Mouse (Mus musculus) CH12.LX (cell line): ENCODE data around the gene Ppp1cb. TPM values are rescaled to one million over a fixed set of nuclear protein-coding genes. Genes with fewer than 3 reads are reported as not detected.

ENCODE experiments used
- DNase-seq: peaks from one replicate; pipeline ENCODE4 v3.0.0-alpha.2; 2013; ENCODE audit errors: extremely low read depth
- H3K27ac ChIP-seq: 2 replicates; pipeline ENCODE4 v1.5.1; 2012; ENCODE audit warnings: low read depth, mild to moderate bottlenecking, control low read depth, moderate library complexity; ENCODE audit not compliant: insufficient read depth
- H3K27me3 ChIP-seq: replicated peaks from 2 replicates; pipeline ENCODE3; 2012; ENCODE audit warnings: inconsistent platforms
- H3K36me3 ChIP-seq, 2 experiments: replicated peaks in 1 of 2; 2 replicates each; pipeline versions ENCODE3 to v1.6.1; 2012; ENCODE audit warnings: inconsistent platforms in 1 of 2, low read length in 1 of 2, mild to moderate bottlenecking in 1 of 2, mixed read lengths in 1 of 2, moderate library complexity in 1 of 2; ENCODE audit not compliant: control insufficient read depth in 1 of 2, insufficient read depth in 1 of 2
- H3K4me1 ChIP-seq, 2 experiments: 2 replicates each; pipeline ENCODE4 v1.6.1; 2012; ENCODE audit warnings: inconsistent platforms in 1 of 2, moderate library complexity in 1 of 2; ENCODE audit not compliant: insufficient read depth in 2 of 2, control insufficient read depth in 1 of 2
- H3K4me2 ChIP-seq: 2 replicates; pipeline ENCODE4 v1.6.1; 2012; ENCODE audit warnings: low read depth, mild to moderate bottlenecking, control low read depth; ENCODE audit not compliant: poor library complexity, insufficient read depth, severe bottlenecking
- H3K4me3 ChIP-seq, 3 experiments: fragments of 150-350 bp in 1 of 3; sonication (generic) in 1 of 3; replicated peaks in 1 of 3; 2 replicates each; pipeline versions ENCODE3 to v1.5.1; 2011 to 2012; ENCODE audit warnings: low read depth in 2 of 3, low read length in 2 of 3, mild to moderate bottlenecking in 2 of 3, moderate library complexity in 2 of 3, control low read depth in 1 of 3, improper control_type of control experiment in 1 of 3, inconsistent platforms in 1 of 3, mixed read lengths in 1 of 3; ENCODE audit not compliant: poor library complexity in 1 of 3
- H3K79me2 ChIP-seq: replicated peaks from 2 replicates; pipeline ENCODE4 v1.6.1; 2012; ENCODE audit warnings: mild to moderate bottlenecking, moderate library complexity; ENCODE audit not compliant: control insufficient read depth, poor library complexity, insufficient read depth, severe bottlenecking; ENCODE audit errors: extremely low read depth
- H3K9ac ChIP-seq: 2 replicates; pipeline ENCODE4 v1.6.1; 2012; ENCODE audit warnings: low read depth, mild to moderate bottlenecking, control low read depth, moderate library complexity; ENCODE audit not compliant: insufficient read depth
- H3K9me3 ChIP-seq: replicated peaks from 2 replicates; pipeline ENCODE3; 2012; ENCODE audit warnings: low read length, inconsistent platforms, mixed read lengths
- CHD1 ChIP-seq: IDR thresholded peaks from 2 replicates; pipeline ENCODE4 v1.6.1; 2012; ENCODE audit warnings: low read depth, low read length, improper control_type of control experiment, inconsistent platforms
- CHD2 ChIP-seq: IDR thresholded peaks from 2 replicates; pipeline ENCODE4 v1.6.1; 2011; ENCODE audit warnings: low read length, improper control_type of control experiment
- CTCF ChIP-seq, 2 experiments: IDR thresholded peaks in 1 of 2; conservative IDR thresholded peaks in 1 of 2; 2 replicates each; pipeline ENCODE4 v1.5.1; 2011 to 2012; ENCODE audit warnings: low read depth in 2 of 2, low read length in 2 of 2, improper control_type of control experiment in 1 of 2, inconsistent platforms in 1 of 2, mild to moderate bottlenecking in 1 of 2, moderate library complexity in 1 of 2
- E2F4 ChIP-seq: IDR thresholded peaks from 2 replicates; pipeline ENCODE4 v1.6.1; 2011; ENCODE audit warnings: low read depth, low read length, improper control_type of control experiment; ENCODE audit not compliant: insufficient replicate concordance
- ELF1 ChIP-seq: IDR thresholded peaks from 2 replicates; pipeline ENCODE4 v1.6.1; 2014; ENCODE audit warnings: low read depth, mild to moderate bottlenecking, inconsistent platforms, low read length, improper control_type of control experiment
- EP300 ChIP-seq: IDR thresholded peaks from 2 replicates; pipeline ENCODE4 v1.6.1; 2011; ENCODE audit warnings: low read length, improper control_type of control experiment
- GABPA ChIP-seq: IDR thresholded peaks from 2 replicates; pipeline ENCODE4 v1.6.1; 2012; ENCODE audit warnings: low read depth, low read length, improper control_type of control experiment, inconsistent platforms; ENCODE audit not compliant: insufficient replicate concordance
- JUND ChIP-seq: conservative IDR thresholded peaks from 2 replicates; pipeline ENCODE4 v1.6.1; 2011; ENCODE audit warnings: low read depth, low read length, improper control_type of control experiment
- MAFK ChIP-seq: IDR thresholded peaks from 2 replicates; pipeline ENCODE4 v1.6.1; 2011; ENCODE audit warnings: low read length, improper control_type of control experiment; ENCODE audit not compliant: insufficient replicate concordance
- MAZ ChIP-seq: IDR thresholded peaks from 2 replicates; pipeline ENCODE4 v1.6.1; 2012; ENCODE audit warnings: low read depth, mild to moderate bottlenecking, inconsistent platforms, low read length, improper control_type of control experiment, moderate library complexity
- MEF2A ChIP-seq: IDR thresholded peaks from 2 replicates; pipeline ENCODE4 v1.6.1; 2014; ENCODE audit warnings: low read depth, mild to moderate bottlenecking, inconsistent platforms, low read length, improper control_type of control experiment, borderline replicate concordance
- MXI1 ChIP-seq: IDR thresholded peaks from 2 replicates; pipeline ENCODE4 v1.6.1; 2011; ENCODE audit warnings: mild to moderate bottlenecking, low read depth, low read length, improper control_type of control experiment
- NELFE ChIP-seq: IDR thresholded peaks from 2 replicates; pipeline ENCODE4 v1.6.1; 2011; ENCODE audit warnings: low read depth, low read length, improper control_type of control experiment
- PAX5 ChIP-seq: IDR thresholded peaks from 2 replicates; pipeline ENCODE4 v1.6.1; 2012; ENCODE audit warnings: low read length, inconsistent platforms, mixed read lengths
- POLR2AphosphoS2 ChIP-seq: IDR thresholded peaks from 2 replicates; pipeline ENCODE4 v1.6.1; 2011; ENCODE audit warnings: low read depth, low read length, improper control_type of control experiment
- RAD21 ChIP-seq: IDR thresholded peaks from 2 replicates; pipeline ENCODE4 v1.6.1; 2011; ENCODE audit warnings: low read depth, mild to moderate bottlenecking, low read length, improper control_type of control experiment, moderate library complexity
- SIN3A ChIP-seq: IDR thresholded peaks from 2 replicates; pipeline ENCODE4 v1.6.1; 2012; ENCODE audit warnings: low read length, improper control_type of control experiment, inconsistent platforms
- SMC3 ChIP-seq: IDR thresholded peaks from 2 replicates; pipeline ENCODE4 v1.6.1; 2011; ENCODE audit warnings: low read depth, low read length, improper control_type of control experiment
- TCF12 ChIP-seq: IDR thresholded peaks from 2 replicates; pipeline ENCODE4 v1.6.1; 2014; ENCODE audit warnings: low read depth, mild to moderate bottlenecking, inconsistent platforms, low read length, improper control_type of control experiment
- USF2 ChIP-seq: conservative IDR thresholded peaks from 2 replicates; pipeline ENCODE4 v1.6.1; 2011; ENCODE audit warnings: low read depth, low read length, improper control_type of control experiment
- ZC3H11A ChIP-seq: IDR thresholded peaks from 2 replicates; pipeline ENCODE4 v1.6.1; 2012; ENCODE audit warnings: low read depth, mild to moderate bottlenecking, inconsistent platforms, low read length, improper control_type of control experiment
- ZNF384 ChIP-seq: IDR thresholded peaks from 2 replicates; pipeline ENCODE4 v1.6.1; 2012; ENCODE audit warnings: low read depth, low read length, improper control_type of control experiment, inconsistent platforms
- dilution Hi-C: fragments of 300-500 bp; cut with MboI; formaldehyde crosslinking; loops from 2 replicates; pipeline ENCODE4 v1.14.3; 2020; ENCODE audit warnings: low sequenced_read_pairs; ENCODE audit not compliant: extremely low pct_unique_long_range_greater_than_20kb, extremely low pct_ligation_motif_present
- in situ Hi-C: fragments of 300-500 bp; cut with MboI; formaldehyde crosslinking; loops from 3 replicates; pipeline ENCODE4 v1.14.3; 2019; ENCODE audit warnings: low sequenced_read_pairs, low pct_ligation_motif_present, low pct_unique_long_range_greater_than_20kb, mixed read lengths
- polyA plus RNA-seq: library from polyadenylated mRNA; unstranded; fragments of >175 nt; gene quantifications from 2 replicates; pipeline ENCODE4 v1.2.1, GENCODE M21; 2012; ENCODE audit warnings: low read depth; ENCODE audit not compliant: insufficient read length
- total RNA-seq, 2 experiments: library from RNA; depleted of rRNA; stranded (reverse); fragments of 300-350 nt in 1 of 2; fragments of >200 nt in 1 of 2; gene quantifications; 2 replicates each; pipeline ENCODE4 v1.2.3; 2012 to 2014

Gene Ppp1cb
- total and polyA plus RNA-seq, 3 experiments, result 45.3 to 194 (median 116) TPM

GRCm38 (mm10) chr5:32520381-32520780 is 61.7 kb downstream of the Ppp1cb start:
- H3K9me3 ChIP-seq, result no peaks in the 10 kb centered on the region
- no peak overlapping the region for H3K27ac ChIP-seq
- H3K79me2 ChIP-seq, result no peaks in the 10 kb centered on the region
- in situ Hi-C loops (no loop called here), dilution Hi-C loops (no loop called here)
- no peaks in the 10 kb centered on the region for H3K4me1 ChIP-seq
- H3K36me3 ChIP-seq, result no peaks in the 10 kb centered on the region
- H3K4me3 ChIP-seq, result no peak overlapping the region
- no peak overlapping the region for H3K4me2 ChIP-seq
- DNase-seq, result peak; percentile 23
- peak; percentile 68 for TF ChIP-seq ZC3H11A
- TF ChIP-seq CTCF (conservative IDR thresholded peaks at IDR 0.05 in 1 of 2, IDR thresholded peaks at IDR 0.05 in 1 of 2; ENCODE audit: low read depth in 2 of 2, low read length in 2 of 2), result peak; percentile 38 to 87
- peak; percentile 88 for TF ChIP-seq RAD21
- peak; percentile 80 for TF ChIP-seq SMC3
- no peak for TF ChIP-seq MEF2A
- TF ChIP-seq ZNF384, result no peak
- TF ChIP-seq JUND, result no peak
- TF ChIP-seq, all 38 proteins: peak for 4
- H3K9ac ChIP-seq, result no peak overlapping the region
- no peaks in the 10 kb centered on the region for H3K27me3 ChIP-seq

- H3K4me1 ChIP-seq, result no peaks in the 10 kb centered on the region
- no peak overlapping the region for H3K9ac ChIP-seq
- dilution Hi-C loops (no loop called here), in situ Hi-C loops (no loop called here)
- DNase-seq, result no peak
- no peak for TF ChIP-seq JUND
- TF ChIP-seq POLR2AphosphoS2, result no peak
- no peak for TF ChIP-seq ZNF384
- no peak for TF ChIP-seq USF2
- no peak for TF ChIP-seq CHD2
- no peak for TF ChIP-seq ELF1
- TF ChIP-seq PAX5, result no peak
- TF ChIP-seq NELFE, result no peak
- TF ChIP-seq CHD1, result no peak
- no peak for TF ChIP-seq TCF12
- TF ChIP-seq MXI1, result no peak
- no peak for TF ChIP-seq CTCF (conservative IDR thresholded peaks at IDR 0.05 in 1 of 2, IDR thresholded peaks at IDR 0.05 in 1 of 2; ENCODE audit: low read depth in 2 of 2, low read length in 2 of 2)
- no peak for TF ChIP-seq SIN3A
- no peak for TF ChIP-seq MAZ
- no peak for TF ChIP-seq MEF2A
- TF ChIP-seq MAFK, result no peak
- TF ChIP-seq EP300, result no peak
- no peak for TF ChIP-seq E2F4
- TF ChIP-seq RAD21, result no peak
- TF ChIP-seq GABPA, result no peak
- no peak overlapping the region for H3K27ac ChIP-seq
- H3K27me3 ChIP-seq, result no peaks in the 10 kb centered on the region
- H3K79me2 ChIP-seq, result no peaks in the 10 kb centered on the region
- H3K4me2 ChIP-seq, result no peak overlapping the region
- no peak overlapping the region for H3K4me3 ChIP-seq
- H3K9me3 ChIP-seq, result no peaks in the 10 kb centered on the region
- no peaks in the 10 kb centered on the region for H3K36me3 ChIP-seq
Observed at GRCm38 (mm10) chr5:32549449-32549848, 90.8 kb downstream of the Ppp1cb start.
